Mouse (Mus musculus): ENCODE results near the gene Stard5. TPM values are rescaled to one million over a fixed set of nuclear protein-coding genes. Genes with fewer than 3 reads are reported as not detected.

Stard5 gene
- 10 to 100 TPM; 17.4 to 17.9 TPM for total RNA-seq (2021)
- long read RNA-seq, experiment 1, transcript Stard5-201 (6 exons, 2,483 nt): major isoform, 21 of 25 reads
- long read RNA-seq, experiment 1, partial matches to known transcripts: 0 of 25 reads
- long read RNA-seq, experiment 1, other reads (novel, unspliced or antisense): 4 of 25 reads
- long read RNA-seq, experiment 2, transcript Stard5-201 (6 exons, 2,483 nt): major isoform, 14 of 16 reads
- long read RNA-seq, experiment 2, partial matches to known transcripts: 0 of 16 reads
- long read RNA-seq, experiment 2, other reads (novel, unspliced or antisense): 2 of 16 reads

- intact Hi-C loops (cut with DNase I): loop anchor here (2.0 kb wide), 2 partner anchors 23 to 63 kb away; no protein-coding TSS in a partner anchor
- peak; percentile 93 to 94 for DNase-seq
Observed at GRCm38 (mm10) chr7:83631828-83632681, at the start of gene Stard5. Stard5 (plus strand) TSS chr7:83631959.

- intact Hi-C loops (cut with DNase I): no loop called here
- DNase-seq: peak; percentile 57 to 74
Observed at GRCm38 (mm10) chr7:83584639-83585471, 46.9 kb upstream of the Stard5 start, which contains the start of gene Tmc3. Tmc3 (plus strand) TSS chr7:83584927.

- intact Hi-C loops (cut with DNase I): no loop called here
- no peak for DNase-seq
Observed at GRCm38 (mm10) chr7:83594056-83594455, 37.7 kb upstream of the Stard5 start.

DNA sequence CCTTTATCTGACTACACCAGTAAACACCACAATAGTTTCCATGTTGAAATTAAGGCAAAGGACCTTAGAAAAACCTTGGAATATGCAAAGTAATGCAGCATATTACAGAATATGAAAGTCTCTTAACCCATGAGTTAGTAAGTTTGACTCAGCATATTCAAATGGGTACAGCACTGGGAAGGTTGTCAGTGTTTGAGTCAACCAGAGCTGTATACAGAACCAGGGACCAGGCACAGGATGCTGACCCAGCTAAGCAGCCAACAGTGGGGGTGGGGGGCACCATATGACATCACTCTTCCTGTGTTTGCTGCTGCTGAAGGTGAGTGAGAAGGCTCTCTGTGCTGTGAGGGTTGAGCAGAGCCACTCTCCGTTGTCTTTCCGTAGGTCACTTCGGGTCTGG lies 34.7 kb upstream of the Stard5 start:
- intact Hi-C loops (cut with DNase I): no loop called here

DNA sequence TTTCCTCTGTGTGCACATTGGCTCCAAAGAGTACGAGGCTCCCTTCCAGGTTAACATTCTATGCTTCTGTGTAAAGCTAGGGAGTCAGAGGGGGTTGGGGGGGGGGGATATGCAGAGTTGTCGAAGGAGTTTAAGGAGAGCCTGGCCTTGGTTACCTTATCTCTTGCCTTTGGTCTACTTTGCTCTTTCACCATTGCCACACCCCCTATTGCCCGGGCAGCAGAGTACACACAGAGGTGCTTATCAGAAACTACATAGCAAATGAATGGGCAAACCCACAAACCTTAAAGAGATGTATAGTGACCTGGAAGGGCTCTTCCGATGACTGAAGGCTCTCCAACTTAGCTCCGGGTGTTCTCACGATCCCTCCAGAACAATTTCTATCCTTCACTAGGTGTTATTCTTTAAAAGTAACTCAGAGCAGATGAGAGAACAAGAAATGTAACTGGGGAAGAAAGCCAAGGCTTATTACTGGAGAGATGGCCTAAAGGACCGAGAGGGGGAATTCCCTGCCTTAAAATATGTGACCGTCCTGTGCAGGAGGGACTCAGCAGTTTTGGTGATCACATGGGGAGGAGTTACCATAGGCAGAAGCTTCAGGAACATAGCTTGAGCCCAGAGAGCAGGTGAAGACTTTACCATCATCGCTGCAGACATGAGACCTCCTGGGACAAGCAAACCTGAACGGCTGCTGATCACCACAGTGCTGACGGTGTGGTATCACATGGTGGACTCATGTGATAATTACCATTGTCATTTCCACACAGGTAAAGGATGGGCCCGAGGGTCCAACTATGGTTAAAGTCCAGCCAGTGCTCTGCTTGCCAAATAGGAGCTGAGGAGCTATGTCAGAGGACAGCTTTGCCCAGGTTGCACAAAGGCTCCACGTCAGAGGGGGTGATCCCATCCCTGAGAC lies 32.5 kb upstream of the Stard5 start:
- DNase-seq: no peak
- intact Hi-C loops (cut with DNase I): no loop called here

More for the DNA sequence above, 34.7 kb upstream of the Stard5 start:
- no peak for DNase-seq

DNA sequence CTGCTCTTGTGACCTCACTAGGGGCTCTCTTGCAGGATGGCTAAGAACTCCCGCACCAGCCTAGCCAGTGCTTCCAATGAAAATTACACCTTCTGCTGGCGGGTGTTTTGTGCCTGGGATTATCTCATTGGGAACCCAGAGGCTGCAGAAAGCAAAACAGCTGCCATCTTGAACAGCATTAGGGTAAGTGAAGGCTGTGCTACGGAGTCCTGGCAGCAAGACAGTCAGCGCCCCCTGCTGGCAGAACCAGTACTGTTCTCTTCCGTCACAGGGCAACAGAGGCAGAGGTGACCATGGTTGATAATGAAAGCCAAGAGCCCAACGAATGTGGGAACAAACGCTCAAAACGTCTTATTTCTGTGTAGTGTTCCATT lies 31.9 kb upstream of the Stard5 start:
- intact Hi-C loops (cut with DNase I): loop anchor here (1.0 kb wide), 1 partner anchor 32 kb away; no protein-coding TSS in a partner anchor
- peak; percentile 69 to 70 for DNase-seq

- DNase-seq: no peak
- intact Hi-C loops (cut with DNase I): no loop called here
Observed at GRCm38 (mm10) chr7:83604180-83604944, 27.4 kb upstream of the Stard5 start.

- intact Hi-C loops (cut with DNase I): no loop called here
Observed at GRCm38 (mm10) chr7:83606796-83607195, 25.0 kb upstream of the Stard5 start.

DNA sequence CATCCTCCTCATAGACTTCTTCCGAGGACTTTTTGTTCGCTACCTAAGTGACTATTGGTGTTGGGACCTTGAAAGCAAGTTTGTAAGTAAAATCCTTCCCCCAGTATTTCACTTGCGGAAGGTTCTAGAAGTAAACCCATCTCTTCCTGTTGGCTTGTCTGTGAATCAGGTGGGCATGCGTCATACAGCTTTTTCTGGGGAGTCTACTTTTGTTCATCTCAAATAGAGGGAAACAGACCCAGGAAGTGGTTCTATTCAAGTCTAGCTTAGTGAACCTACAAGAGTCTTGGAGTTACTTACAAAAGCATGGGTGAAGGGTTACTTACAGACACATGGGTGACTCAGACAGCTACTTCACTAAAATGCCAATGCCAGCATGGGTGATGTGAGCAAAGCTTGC lies 21.9 kb upstream of the Stard5 start:
- intact Hi-C loops (cut with DNase I): no loop called here
- DNase-seq: no peak

More at GRCm38 (mm10) chr7:83606796-83607195, 25.0 kb upstream of the Stard5 start:
- no peak for DNase-seq

DNA sequence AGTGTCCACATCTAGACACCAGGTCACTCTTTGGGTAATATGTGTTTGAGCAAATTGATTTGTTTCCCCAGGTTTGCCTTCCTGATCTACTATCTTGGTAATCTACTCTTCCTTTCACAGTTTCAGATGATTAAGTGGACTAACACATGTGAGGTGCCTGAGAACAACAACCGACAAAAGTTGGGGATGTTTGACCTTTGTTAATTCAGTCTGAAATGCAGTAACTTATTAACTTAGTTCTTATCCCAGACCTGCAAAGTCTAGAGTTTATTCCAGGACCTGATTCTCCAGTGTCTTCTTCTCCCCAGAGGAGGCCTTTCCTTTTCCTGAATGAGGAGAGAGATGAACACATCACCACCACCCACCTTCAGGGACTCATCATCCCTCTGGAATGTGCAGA lies 19.9 kb upstream of the Stard5 start:
- intact Hi-C loops (cut with DNase I): no loop called here

GRCm38 (mm10) chr7:83615272-83615671 lies 16.5 kb upstream of the Stard5 start:
- intact Hi-C loops (cut with DNase I): no loop called here
- DNase-seq: no peak

More for the DNA sequence above, 19.9 kb upstream of the Stard5 start:
- DNase-seq: no peak

DNA sequence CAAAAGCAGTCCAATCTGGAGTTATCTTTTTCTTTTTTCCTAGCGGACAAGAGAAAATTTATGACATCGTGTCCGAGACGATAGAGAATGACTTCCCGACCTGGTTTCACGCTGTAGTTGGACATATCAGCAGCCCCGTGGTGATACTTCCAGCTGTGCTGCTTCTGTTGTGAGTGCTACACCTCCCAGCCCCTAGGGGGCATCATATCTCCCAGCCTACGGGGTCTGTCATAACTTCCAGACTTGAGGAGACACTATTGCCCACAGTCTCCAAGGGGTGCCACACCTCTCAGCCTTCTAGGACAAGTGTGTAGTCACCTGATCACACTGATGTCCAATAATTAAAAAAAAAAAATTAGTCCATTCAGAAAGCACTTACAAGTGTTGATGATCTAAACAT lies 15.9 kb upstream of the Stard5 start:
- DNase-seq: no peak
- intact Hi-C loops (cut with DNase I): no loop called here

DNA sequence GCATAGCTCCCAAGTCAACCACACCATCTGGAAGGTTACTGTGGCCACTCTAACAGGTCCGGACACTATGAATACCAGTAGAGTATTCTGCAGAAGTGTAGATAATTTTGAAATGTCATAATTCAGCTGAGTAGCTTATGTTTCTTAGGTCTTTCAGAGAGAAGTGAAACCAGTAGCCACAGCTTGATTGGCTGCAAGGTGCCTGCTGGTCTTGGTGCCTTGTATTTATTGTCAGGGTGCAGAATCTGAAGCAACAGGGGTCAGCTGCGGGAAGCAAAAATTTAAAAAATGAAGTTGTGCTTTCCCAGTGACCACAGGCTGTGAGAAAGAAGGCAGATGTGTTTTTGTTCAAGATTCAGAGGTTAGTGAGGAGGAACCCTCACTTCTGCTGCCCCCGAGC lies 15.5 kb upstream of the Stard5 start:
- intact Hi-C loops (cut with DNase I): no loop called here
- DNase-seq: no peak

- intact Hi-C loops (cut with DNase I): no loop called here
- no peak for DNase-seq
Observed at GRCm38 (mm10) chr7:83618709-83619108, 13.1 kb upstream of the Stard5 start.

GRCm38 (mm10) chr7:83622582-83622981 lies 9.2 kb upstream of the Stard5 start:
- no peak for DNase-seq
- intact Hi-C loops (cut with DNase I): no loop called here

DNA sequence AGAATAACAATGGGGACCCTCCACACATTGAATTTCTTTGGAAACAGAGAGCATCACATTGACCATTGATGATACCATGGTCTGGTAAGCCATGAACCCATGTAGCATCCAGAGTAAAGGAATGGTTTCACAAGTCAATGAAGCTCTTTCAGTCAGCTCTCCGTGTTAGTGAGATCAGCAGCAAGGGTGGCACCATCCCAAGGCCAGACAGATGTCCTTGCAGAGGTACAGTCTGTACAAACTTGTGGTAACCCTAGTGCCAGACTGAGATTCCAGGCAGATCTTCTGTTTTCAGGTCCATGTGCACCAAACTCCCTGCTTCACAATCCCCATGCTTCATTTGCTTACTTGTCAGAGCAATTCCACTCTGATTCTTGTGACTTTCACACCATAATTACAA lies 7.7 kb upstream of the Stard5 start:
- no peak for DNase-seq
- intact Hi-C loops (cut with DNase I): no loop called here

DNA sequence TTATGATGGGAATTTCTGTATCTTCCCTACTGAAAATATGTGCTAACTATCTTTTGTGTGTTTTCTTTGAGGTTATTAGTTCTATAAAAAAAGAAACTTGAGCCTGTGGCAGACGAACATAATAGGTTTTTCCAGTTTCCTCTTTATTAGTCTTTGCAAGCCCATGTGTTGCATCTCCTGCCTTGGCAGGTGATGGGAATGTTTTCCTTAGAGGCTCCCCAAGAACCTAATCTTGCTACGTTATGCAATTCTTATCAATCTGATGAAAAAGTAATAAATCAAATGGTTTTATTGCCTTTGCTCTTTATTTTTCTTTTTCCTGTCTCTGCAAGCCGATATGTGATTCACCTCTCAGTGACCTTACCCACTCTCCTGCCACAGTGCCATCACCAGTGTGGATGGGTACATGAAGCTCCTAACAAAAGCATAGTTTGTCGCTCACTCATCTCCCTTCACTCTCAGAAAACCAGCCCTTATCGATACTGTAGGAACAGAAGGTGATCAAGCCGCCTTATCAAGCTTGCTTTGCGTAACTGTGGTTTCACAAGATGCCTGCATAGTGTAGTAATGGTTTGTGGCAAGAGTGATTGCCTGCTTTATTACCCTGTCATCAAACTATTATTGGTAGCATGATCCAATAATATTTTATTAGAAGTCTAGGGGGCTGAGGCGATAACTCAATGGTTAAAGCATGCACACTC lies 5.1 kb upstream of the Stard5 start:
- DNase-seq: no peak
- intact Hi-C loops (cut with DNase I): no loop called here

DNA sequence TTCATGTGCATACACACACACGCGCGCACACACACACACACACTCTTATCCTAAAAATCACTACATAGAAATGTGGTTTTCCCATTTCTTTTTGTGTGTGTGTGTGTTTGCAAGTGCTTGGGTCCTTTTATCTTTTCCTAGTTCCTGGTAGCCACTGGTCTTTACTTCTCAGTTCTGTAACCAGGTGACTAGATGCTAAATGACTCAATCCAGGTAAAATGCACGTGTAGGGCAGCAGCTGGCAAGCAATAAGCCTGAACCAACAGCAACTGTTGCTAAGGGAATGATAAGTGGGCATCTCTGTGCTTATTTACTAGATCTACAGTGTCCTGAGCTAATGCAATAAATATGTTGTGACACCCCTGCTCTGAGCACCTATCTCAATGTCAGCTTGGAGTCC lies 4.4 kb upstream of the Stard5 start:
- intact Hi-C loops (cut with DNase I): no loop called here
- no peak for DNase-seq
